Mouse (Mus musculus): ENCODE results near the gene Nol6. TPM values are rescaled to one million over a fixed set of nuclear protein-coding genes. Genes with fewer than 3 reads are reported as not detected.
"Not testable (repeated sequence)": the region's sequence is repeated elsewhere in the genome, so short reads cannot be mapped to it uniquely, and the experiment has no call there.

The Nol6 gene
- polyA plus RNA-seq, 1 experiment from 2014 or later: 21.9 TPM

GRCm38 (mm10) chr4:41094361-41094760 is 29.9 kb downstream of the Nol6 start:
- Histone ChIP-seq H3K36me3 (no peaks in the 10 kb centered on the region), H3K9ac (no peak overlapping the region), H3K4me2 (no peak overlapping the region), H3K9me3 (no peaks in the 10 kb centered on the region), H3K27me3 (peaks cover 24% of the 10 kb centered on the region), H3K4me3 (no peak overlapping the region), H3K4me1 (peaks cover 38% of the 10 kb centered on the region), H3K27ac (peak overlapping the region; percentile 15; the same call in 1 of the 2 replicates)
- 33% methylated on average over 9 of the region's 9 CpGs for WGBS
- peak; percentile 66 for ATAC-seq (ENCODE audit: borderline replicate concordance, extremely low read depth, low FRiP score, low TSS enrichment)

GRCm38 (mm10) chr4:41092958-41093357 is 31.3 kb downstream of the Nol6 start:
- H3K27ac ChIP-seq: no peak overlapping the region
- H3K4me2 ChIP-seq: no peak overlapping the region
- 47% methylated on average over 1 of the region's 1 CpGs for WGBS
- no peak for ATAC-seq (ENCODE audit: borderline replicate concordance, extremely low read depth, low FRiP score, low TSS enrichment)
- no peak overlapping the region for H3K9ac ChIP-seq
- no peaks in the 10 kb centered on the region for H3K9me3 ChIP-seq
- H3K4me3 ChIP-seq: no peak overlapping the region
- H3K4me1 ChIP-seq: peaks cover 30% of the 10 kb centered on the region
- peaks cover 11% of the 10 kb centered on the region for H3K27me3 ChIP-seq
- H3K36me3 ChIP-seq: no peaks in the 10 kb centered on the region

GRCm38 (mm10) chr4:41091391-41091790 is 32.9 kb downstream of the Nol6 start:
- Histone ChIP-seq H3K36me3 (no peaks in the 10 kb centered on the region), H3K4me2 (no peak overlapping the region), H3K4me1 (peaks cover 19% of the 10 kb centered on the region), H3K4me3 (no peak overlapping the region), H3K27ac (no peak overlapping the region), H3K27me3 (no peaks in the 10 kb centered on the region; the same call in 1 of the 2 replicates), H3K9me3 (no peaks in the 10 kb centered on the region), H3K9ac (no peak overlapping the region)
- WGBS: 16% methylated on average over 3 of the region's 3 CpGs
- ATAC-seq (ENCODE audit: borderline replicate concordance, extremely low read depth, low FRiP score, low TSS enrichment): no peak

- H3K4me1 ChIP-seq: peaks cover 7% of the 10 kb centered on the region
- no peak overlapping the region for H3K9ac ChIP-seq
- H3K4me3 ChIP-seq: no peak overlapping the region
- H3K9me3 ChIP-seq: no peaks in the 10 kb centered on the region
- no peaks in the 10 kb centered on the region for H3K36me3 ChIP-seq
- H3K27me3 ChIP-seq: no peaks in the 10 kb centered on the region
- WGBS: 51% methylated on average over 2 of the region's 2 CpGs
- ATAC-seq (ENCODE audit: borderline replicate concordance, extremely low read depth, low FRiP score, low TSS enrichment): no peak
- no peak overlapping the region for H3K27ac ChIP-seq
- H3K4me2 ChIP-seq: no peak overlapping the region
Observed at GRCm38 (mm10) chr4:41089705-41090104, 34.5 kb downstream of the Nol6 start.

- Histone ChIP-seq H3K9ac (no peak overlapping the region), H3K27ac (no peak overlapping the region), H3K4me2 (no peak overlapping the region), H3K4me1 (peaks cover 2% of the 10 kb centered on the region), H3K4me3 (no peak overlapping the region), H3K27me3 (no peaks in the 10 kb centered on the region), H3K36me3 (no peaks in the 10 kb centered on the region), H3K9me3 (no peaks in the 10 kb centered on the region)
- ATAC-seq (ENCODE audit: borderline replicate concordance, extremely low read depth, low FRiP score, low TSS enrichment): no peak
- WGBS: 68% methylated on average over 4 of the region's 4 CpGs
Observed at GRCm38 (mm10) chr4:41089189-41089588, 35.1 kb downstream of the Nol6 start.

GRCm38 (mm10) chr4:41087459-41088298 is 36.6 kb downstream of the Nol6 start:
- no peak overlapping the region for H3K4me2 ChIP-seq
- H3K9me3 ChIP-seq: no peaks in the 10 kb centered on the region
- H3K27me3 ChIP-seq: no peaks in the 10 kb centered on the region
- H3K9ac ChIP-seq: no peak overlapping the region
- no peak overlapping the region for H3K27ac ChIP-seq
- 76% methylated on average over 16 of the region's 16 CpGs for WGBS
- H3K36me3 ChIP-seq: no peaks in the 10 kb centered on the region
- no peak for ATAC-seq (ENCODE audit: borderline replicate concordance, extremely low read depth, low FRiP score, low TSS enrichment)
- H3K4me3 ChIP-seq: no peak overlapping the region
- H3K4me1 ChIP-seq: no peaks in the 10 kb centered on the region

GRCm38 (mm10) chr4:41086947-41087346 is 37.3 kb downstream of the Nol6 start:
- 68% methylated on average over 9 of the region's 9 CpGs for WGBS
- Histone ChIP-seq H3K9ac (no peak overlapping the region), H3K9me3 (no peaks in the 10 kb centered on the region), H3K4me1 (no peaks in the 10 kb centered on the region), H3K4me3 (no peak overlapping the region), H3K36me3 (no peaks in the 10 kb centered on the region), H3K4me2 (no peak overlapping the region), H3K27ac (no peak overlapping the region), H3K27me3 (no peaks in the 10 kb centered on the region)
- ATAC-seq (ENCODE audit: borderline replicate concordance, extremely low read depth, low FRiP score, low TSS enrichment): no peak

- Histone ChIP-seq H3K4me2 (no peak overlapping the region), H3K9ac (no peak overlapping the region), H3K27me3 (no peaks in the 10 kb centered on the region), H3K36me3 (no peaks in the 10 kb centered on the region), H3K4me1 (no peaks in the 10 kb centered on the region), H3K9me3 (no peaks in the 10 kb centered on the region), H3K27ac (no peak overlapping the region), H3K4me3 (no peak overlapping the region)
- no peak for ATAC-seq (ENCODE audit: borderline replicate concordance, extremely low read depth, low FRiP score, low TSS enrichment)
- WGBS: 82% methylated on average over 4 of the region's 4 CpGs
Observed at GRCm38 (mm10) chr4:41084819-41085218, 39.4 kb downstream of the Nol6 start.

- H3K9me3 ChIP-seq; H3K36me3 ChIP-seq; H3K27ac ChIP-seq; H3K4me2 ChIP-seq; H3K4me1 ChIP-seq; ATAC-seq (ENCODE audit: borderline replicate concordance, extremely low read depth, low FRiP score, low TSS enrichment); H3K9ac ChIP-seq; H3K4me3 ChIP-seq; H3K27me3 ChIP-seq: not testable (repeated sequence)
- WGBS: 37% methylated on average over 4 of the region's 4 CpGs
Observed at GRCm38 (mm10) chr4:41082803-41083202, 41.5 kb downstream of the Nol6 start.

- no peaks in the 10 kb centered on the region for H3K4me1 ChIP-seq
- 75% methylated on average over 5 of the region's 5 CpGs for WGBS
- no peak overlapping the region for H3K4me2 ChIP-seq
- H3K27ac ChIP-seq: no peak overlapping the region
- no peak overlapping the region for H3K4me3 ChIP-seq
- no peaks in the 10 kb centered on the region for H3K9me3 ChIP-seq
- ATAC-seq (ENCODE audit: borderline replicate concordance, extremely low read depth, low FRiP score, low TSS enrichment): no peak
- H3K27me3 ChIP-seq: no peaks in the 10 kb centered on the region
- no peak overlapping the region for H3K9ac ChIP-seq
- no peaks in the 10 kb centered on the region for H3K36me3 ChIP-seq
Observed at GRCm38 (mm10) chr4:41081733-41082132, 42.5 kb downstream of the Nol6 start.

GRCm38 (mm10) chr4:41078726-41079125 is 45.5 kb downstream of the Nol6 start:
- no peaks in the 10 kb centered on the region for H3K9me3 ChIP-seq
- H3K9ac ChIP-seq: no peak overlapping the region
- no peaks in the 10 kb centered on the region for H3K4me1 ChIP-seq
- no peak overlapping the region for H3K27ac ChIP-seq
- ATAC-seq (ENCODE audit: borderline replicate concordance, extremely low read depth, low FRiP score, low TSS enrichment): no peak
- no peaks in the 10 kb centered on the region for H3K36me3 ChIP-seq
- no peaks in the 10 kb centered on the region for H3K27me3 ChIP-seq
- H3K4me3 ChIP-seq: no peak overlapping the region
- WGBS: 52% methylated on average over 6 of the region's 6 CpGs
- no peak overlapping the region for H3K4me2 ChIP-seq

GRCm38 (mm10) chr4:41074461-41074860 is 49.8 kb downstream of the Nol6 start:
- H3K4me3 ChIP-seq: no peak overlapping the region
- H3K9ac ChIP-seq: no peak overlapping the region
- no peaks in the 10 kb centered on the region for H3K4me1 ChIP-seq
- H3K27me3 ChIP-seq: no peaks in the 10 kb centered on the region
- 60% methylated on average over 6 of the region's 6 CpGs for WGBS
- H3K4me2 ChIP-seq: no peak overlapping the region
- H3K9me3 ChIP-seq: no peaks in the 10 kb centered on the region
- H3K27ac ChIP-seq: no peak overlapping the region
- no peaks in the 10 kb centered on the region for H3K36me3 ChIP-seq
- ATAC-seq (ENCODE audit: borderline replicate concordance, extremely low read depth, low FRiP score, low TSS enrichment): no peak
